ENCODE assay signal across 9 mouse cellular contexts in the genomic region with DNA sequence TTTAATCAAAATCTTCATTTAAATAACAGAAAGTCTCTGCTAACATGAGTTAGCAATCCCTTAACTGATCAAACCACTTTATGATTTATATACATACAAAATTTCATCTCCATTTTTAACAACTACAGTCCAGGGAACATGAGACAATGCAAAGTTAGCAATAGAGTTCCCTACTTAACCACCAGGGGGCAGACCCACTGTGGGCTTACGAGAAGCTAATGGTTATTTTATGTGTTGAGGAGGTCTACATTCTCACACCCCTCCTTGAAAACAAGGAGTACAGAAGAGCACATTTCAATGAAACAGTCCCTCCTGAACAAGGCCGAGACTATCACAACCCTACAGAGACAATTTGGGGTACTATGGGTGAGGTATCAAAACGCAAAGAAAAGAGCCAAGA. TPM values are rescaled to one million over a fixed set of nuclear protein-coding genes. Genes with fewer than 3 reads are reported as not detected.
DNase-seq lines count a peak whose midpoint lies in the region; ATAC-seq and TF ChIP-seq lines count a peak whose summit lies in the region.
"Had no signal": no experiment of that assay in that cellular context is flagged by ENCODE, and none has a peak within 500 bp of the region (broad histone marks: within the 10 kb centered on the region; RNA-seq: fewer than 3 reads in every experiment).

No protein-coding gene starts in this region.

- H3K27ac ChIP-seq in ES-E14 (ENCODE audit: insufficient read depth, low read depth, low read length, poor library complexity, severe bottlenecking), result no peak overlapping the region
- no peak overlapping the region for H3K27ac ChIP-seq in forebrain, embryonic 13.5 days

- H3K4me3 ChIP-seq in ES-E14 (ENCODE audit: insufficient read depth in 1 of 2, low read depth in 1 of 2, low read length in 2 of 2, poor library complexity in 1 of 2, severe bottlenecking in 1 of 2), result no peak overlapping the region
- H3K4me3 ChIP-seq in forebrain, embryonic 13.5 days, result no peak overlapping the region
- H3K4me3 ChIP-seq: megakaryocyte, embryonic 14.5 days had no signal

- H3K9me3 ChIP-seq in ES-E14 (ENCODE audit: control insufficient read depth, insufficient read depth, low read depth, low read length), result no peaks in the 10 kb centered on the region
- no peaks in the 10 kb centered on the region for H3K9me3 ChIP-seq in forebrain, embryonic 13.5 days (replicated peaks)
- H3K9me3 ChIP-seq: megakaryocyte, embryonic 14.5 days had no signal

- H3K36me3 ChIP-seq in ES-E14 (ENCODE audit: control insufficient read depth, insufficient read depth, low read length, poor library complexity, severe bottlenecking), result no peaks in the 10 kb centered on the region
- H3K36me3 ChIP-seq in forebrain, embryonic 13.5 days (ENCODE audit: poor library complexity, severe bottlenecking), result peaks cover 3% of the 10 kb centered on the region; the same call in 1 of the 2 replicates

- DNase-seq in left cerebral cortex, postnatal 10 days (ENCODE audit: extremely low spot score in 1 of 2, low spot score in 2 of 2), result peak; percentile 31 to 39
- DNase-seq in left cerebral cortex, postnatal 36 days (ENCODE audit: low spot score in 2 of 2), result no peak
- DNase-seq in ES-E14 (ENCODE audit: low read depth, low spot score), result peak; percentile 27
- DNase-seq in adrenal gland, postnatal 36 days, result peak; percentile 22 to 68
- peak; percentile 38 to 70 for DNase-seq in kidney, postnatal 36 days
- peak; percentile 78 for DNase-seq in retina, embryonic 14.5 days (ENCODE audit: low spot score)
- DNase-seq in c-Kit-positive CD71-positive TER-119-positive erythroid progenitor cells, embryonic 14.5 days (ENCODE audit: low spot score), result no peak

- ATAC-seq in forebrain, embryonic 13.5 days, result peak; percentile 28

- in situ Hi-C loops in ES-E14 (cut with MboI; ENCODE audit: low sequenced_read_pairs in 2 of 2, unreplicated experiment in 2 of 2), result loop anchor here in 1 of 2 experiments (10.0 to 25.0 kb wide), 2 partner anchors 178 to 234 kb away; no protein-coding TSS in a partner anchor

- intact Hi-C loops in left cerebral cortex, postnatal 10 days (cut with DNase I), result loop anchor here (2.0 to 10.0 kb wide), 4 partner anchors 162 to 929 kb away; a partner anchor contains a TSS
- intact Hi-C loops in left cerebral cortex, postnatal 36 days (cut with DNase I), result loop anchor here (1.0 to 10.0 kb wide), 3 partner anchors 182 to 248 kb away; a partner anchor contains a TSS

- H3K4me1 ChIP-seq in ES-E14 (ENCODE audit: control insufficient read depth in 2 of 2, insufficient read depth in 2 of 2, low read length in 2 of 2, poor library complexity in 1 of 2), result no peaks in the 10 kb centered on the region
- peaks cover 6% of the 10 kb centered on the region; the same call in 1 of the 2 replicates for H3K4me1 ChIP-seq in forebrain, embryonic 13.5 days

- no peak overlapping the region for H3K9ac ChIP-seq in ES-E14 (ENCODE audit: insufficient read depth, low read depth, low read length, poor library complexity, severe bottlenecking)
- no peak overlapping the region for H3K9ac ChIP-seq in forebrain, embryonic 13.5 days

- H3K27me3 ChIP-seq in forebrain, embryonic 13.5 days, result no peaks in the 10 kb centered on the region
- H3K27me3 ChIP-seq: megakaryocyte, embryonic 14.5 days had no signal

- H3K4me2 ChIP-seq in forebrain, embryonic 13.5 days, result no peak overlapping the region

- 51% methylated on average over 3 of the region's 3 CpGs for WGBS in forebrain, embryonic 13.5 days

TF ChIP-seq in ES-E14, 5 proteins besides CTCF, POLR2A, EP300 and RAD21:
- TF ChIP-seq ZC3H11A (IDR thresholded peaks at IDR 0.05; ENCODE audit: borderline replicate concordance, low read depth, low read length) (peak; percentile 27; the same call in 1 of the 2 replicates), CHD2 (IDR thresholded peaks at IDR 0.05; ENCODE audit: low read depth, low read length) (no peak), MAFK (IDR thresholded peaks at IDR 0.05; ENCODE audit: insufficient read depth, low read depth, low read length) (no peak)

RNA-seq across cellular contexts. Expression of a gene that starts 9.0 kb away (rescaled TPM):
- 1 to 10 TPM; 1.1 to 3.1 TPM for total RNA-seq in left cerebral cortex, postnatal 10 days (2021)
- total RNA-seq in left cerebral cortex, postnatal 36 days (2021), result 1 to 10 TPM; 1.8 to 3.3 TPM
- not detected in 2 replicates for total RNA-seq in ES-E14 (2012; rRNA removed)
- under 1 TPM; 0.33 TPM for total RNA-seq in adrenal gland, postnatal 36 days (2021)
- polyA plus RNA-seq in forebrain, embryonic 13.5 days (2015; fragmentation: Nextera tagmentation; extraction: Ambion mirVana), result 1.3 and 1.4 TPM in 2 replicates

RNA-seq across cellular contexts. Expression of a gene that starts 33.2 kb away (rescaled TPM):
- total RNA-seq in left cerebral cortex, postnatal 10 days (2021), result 10 to 100 TPM; 16.8 to 17.8 TPM
- total RNA-seq in left cerebral cortex, postnatal 36 days (2021), result 10 to 100 TPM; 19.4 to 19.8 TPM
- 3.4 and 3.6 TPM in 2 replicates for total RNA-seq in ES-E14 (2012; rRNA removed)
- 10 to 100 TPM; 11.7 to 14.6 TPM for total RNA-seq in adrenal gland, postnatal 36 days (2021)
- 5.6 and 5.9 TPM in 2 replicates for polyA plus RNA-seq in forebrain, embryonic 13.5 days (2015; fragmentation: Nextera tagmentation; extraction: Ambion mirVana)

Comparison
In these comparisons a context has a peak if more than half of its experiments do, and no peak if none do; other contexts are left out.
1. DNase-seq: peak in left cerebral cortex, postnatal 10 days (2 of 2), ES-E14 (single experiment), adrenal gland, postnatal 36 days (2 of 2), kidney, postnatal 36 days (2 of 2) and retina, embryonic 14.5 days (single experiment); none in left cerebral cortex, postnatal 36 days (0 of 2) and c-Kit-positive CD71-positive TER-119-positive erythroid progenitor cells, embryonic 14.5 days (single experiment).